Mouse (Mus musculus) monocyte, adult 5-6 weeks (primary cell): ENCODE measurements at regions not wholly inside any gene's neighbourhood (a gene's known extent, or its start where the extent isn't known, plus 50 kb on each side); places are given as distances from the start of the nearest gene placed in this dataset.

Experiments
- ATAC-seq: fragments of 153-309, 156-312 bp; replicated peaks from 2 replicates; pipeline ENCODE4 v1.8.0; 2017; ENCODE audit warnings: mild to moderate bottlenecking; ENCODE audit not compliant: low TSS enrichment, insufficient number of reproducible peaks, severe bottlenecking, poor library complexity, low FRiP score

DNA sequence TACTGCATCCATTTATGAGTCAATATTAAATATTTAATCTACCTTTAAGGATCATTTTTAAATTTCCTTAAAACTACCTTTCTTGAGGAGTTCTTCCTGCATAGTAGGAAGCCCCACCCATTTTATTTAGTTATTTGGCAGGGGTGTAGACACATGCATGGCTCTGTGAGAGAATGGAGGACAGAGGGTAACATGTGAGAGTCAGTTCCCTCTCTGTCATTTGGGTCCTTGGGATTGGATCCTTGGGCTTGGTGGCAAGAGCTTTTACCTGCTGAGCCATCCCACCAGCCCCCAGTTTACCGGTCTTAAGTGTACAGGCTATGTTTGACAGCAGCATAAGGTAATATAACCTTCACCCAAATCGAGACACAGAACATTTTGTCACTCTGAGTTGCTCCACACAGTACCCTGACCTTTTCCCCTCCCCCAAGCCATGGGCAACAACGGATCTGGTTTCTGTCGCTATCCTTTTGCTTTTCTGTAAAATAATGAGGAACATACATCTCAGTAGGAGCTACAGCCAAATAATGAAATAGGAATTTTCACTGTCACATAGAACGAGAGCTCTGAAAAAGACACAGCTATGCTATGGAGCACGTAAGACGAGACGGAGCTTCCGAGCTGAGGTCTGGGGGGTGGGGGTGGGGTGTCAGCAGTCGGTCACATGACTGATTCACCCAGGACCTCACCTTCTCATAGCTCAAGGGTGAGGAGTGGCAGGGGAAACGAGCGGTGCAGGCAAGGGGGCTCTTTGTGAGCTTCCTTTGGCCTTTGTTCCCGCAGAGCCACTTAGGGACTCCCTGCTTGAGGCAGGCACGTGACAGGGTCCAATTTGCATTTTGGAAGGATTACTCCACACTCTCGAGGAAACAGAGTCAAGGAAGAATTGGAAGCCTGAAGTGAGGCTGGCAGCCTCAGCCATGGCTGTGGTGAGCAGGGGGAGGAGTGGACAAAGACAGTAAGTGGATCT is 159.2 kb downstream of the Qrsl1 start:
- ATAC-seq: no peak

GRCm38 (mm10) chr10:43743188-43744120 is 158.1 kb downstream of the Qrsl1 start:
- ATAC-seq: no peak

DNA sequence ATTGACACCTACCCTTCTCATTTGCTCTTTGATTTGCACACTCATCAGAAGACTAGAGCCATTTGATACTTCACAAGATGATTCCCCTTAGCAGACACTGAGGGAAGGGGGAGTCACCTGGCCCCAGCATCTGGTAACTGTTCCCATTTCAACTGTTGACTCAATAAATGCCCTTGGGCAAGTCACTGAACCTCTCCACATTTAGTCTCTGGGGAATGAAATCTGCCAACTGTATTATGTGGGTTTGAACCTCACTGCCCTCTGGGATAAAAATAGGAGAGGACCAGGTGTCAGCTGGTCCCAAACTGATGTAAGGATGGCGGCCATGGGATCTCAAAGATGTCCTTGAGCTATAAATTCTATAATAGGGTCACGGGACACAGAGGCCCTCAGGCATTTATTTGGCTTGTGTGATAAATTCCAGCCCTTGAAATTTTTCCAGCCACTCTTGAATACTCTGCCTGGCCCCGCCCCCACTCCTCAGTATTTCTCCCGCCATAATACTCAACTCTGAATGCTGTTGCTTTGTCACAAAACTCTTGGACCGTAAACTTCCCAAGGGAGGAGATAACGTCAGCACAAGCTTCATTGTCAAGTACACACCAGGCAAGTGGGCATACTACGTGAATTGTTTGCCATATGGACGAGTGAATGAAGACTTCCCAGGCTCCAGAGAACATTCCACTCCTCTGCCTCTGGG is 155.5 kb downstream of the Qrsl1 start:
- no peak for ATAC-seq

GRCm38 (mm10) chr10:43746631-43747001 is 154.9 kb downstream of the Qrsl1 start:
- no peak for ATAC-seq

DNA sequence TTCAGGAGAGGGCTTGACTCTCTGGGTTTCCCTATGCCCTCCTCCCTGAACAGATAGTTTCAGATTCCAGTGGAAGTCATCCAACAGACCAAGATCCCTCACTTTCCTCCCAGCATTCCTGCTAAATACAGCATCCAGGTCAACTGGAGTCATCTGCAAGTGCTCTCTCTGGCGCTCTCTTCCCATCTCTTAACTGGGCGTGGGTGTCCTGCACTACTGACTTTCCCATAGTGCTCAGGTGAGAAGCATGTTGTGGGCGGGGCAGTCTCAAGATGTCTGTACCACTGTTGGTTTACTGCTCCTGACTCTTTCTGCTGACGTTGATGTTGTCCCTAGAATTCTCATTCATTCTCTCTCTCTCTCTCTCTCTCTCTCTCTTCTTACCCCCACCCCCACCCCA is 154.0 kb downstream of the Qrsl1 start:
- no peak for ATAC-seq

DNA sequence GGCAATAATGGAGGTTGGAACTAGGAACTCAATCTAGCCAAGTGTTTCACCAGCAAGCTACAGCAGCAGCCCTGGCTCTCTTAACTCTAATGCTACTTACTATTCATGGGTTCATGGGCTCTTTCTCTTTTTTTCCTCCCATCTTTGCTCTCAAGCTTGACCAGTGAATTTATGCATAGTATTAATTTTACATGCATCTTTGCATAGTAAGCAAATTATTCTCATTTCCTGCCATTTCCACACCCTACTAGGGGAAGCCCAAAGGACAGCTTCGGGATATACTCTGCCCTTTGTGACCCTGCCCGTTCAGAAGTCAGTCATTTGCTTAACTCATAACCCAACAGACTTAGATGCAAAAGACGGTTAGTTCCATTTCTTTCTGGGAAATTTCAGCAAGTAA is 153.2 kb downstream of the Qrsl1 start:
- no peak for ATAC-seq

- no peak for ATAC-seq
Measured at GRCm38 (mm10) chr10:43749496-43750110, 151.9 kb downstream of the Qrsl1 start.

GRCm38 (mm10) chr10:43750401-43750800 is 151.1 kb downstream of the Qrsl1 start:
- no peak for ATAC-seq

GRCm38 (mm10) chr10:43750854-43751253 is 150.7 kb downstream of the Qrsl1 start:
- no peak for ATAC-seq

DNA sequence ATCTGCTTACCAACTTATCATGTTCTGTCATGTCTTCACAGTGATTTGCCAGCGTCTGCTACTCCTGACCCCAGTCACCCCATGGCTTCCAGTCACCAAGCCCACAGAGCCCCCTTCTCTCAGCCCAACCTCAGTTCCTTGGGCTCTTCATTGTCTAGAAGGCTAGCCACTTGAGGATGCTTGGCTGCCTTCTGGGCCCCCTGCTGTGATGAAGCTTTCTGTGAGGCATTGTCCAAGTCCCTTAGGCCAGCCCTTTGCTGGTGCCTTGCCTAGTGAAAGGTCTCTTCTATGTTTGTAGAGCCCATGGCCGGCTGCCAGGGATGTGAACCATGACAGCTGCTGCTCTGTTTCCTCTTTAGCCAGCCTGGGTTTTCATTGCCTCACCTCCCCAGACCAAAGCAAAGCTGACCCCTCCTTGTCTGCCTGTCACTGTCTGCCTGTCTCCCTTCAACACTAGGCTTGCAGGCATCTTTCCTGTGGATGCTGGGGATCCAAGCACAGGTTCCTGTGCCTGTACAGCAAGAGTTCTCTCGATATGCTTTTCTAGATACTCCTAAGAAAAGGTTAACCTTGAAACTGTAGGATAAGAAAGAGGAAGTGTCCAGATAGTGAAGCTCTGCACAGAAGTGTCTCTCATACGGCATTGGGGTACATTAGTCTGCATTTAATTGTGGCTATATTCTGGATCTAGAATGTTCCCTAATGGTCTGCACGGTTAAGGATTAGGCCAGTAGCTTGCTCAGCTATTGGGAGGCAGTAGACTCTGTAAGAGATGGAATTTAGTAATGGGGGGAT is 149.5 kb downstream of the Qrsl1 start:
- peak; percentile 91 for ATAC-seq

DNA sequence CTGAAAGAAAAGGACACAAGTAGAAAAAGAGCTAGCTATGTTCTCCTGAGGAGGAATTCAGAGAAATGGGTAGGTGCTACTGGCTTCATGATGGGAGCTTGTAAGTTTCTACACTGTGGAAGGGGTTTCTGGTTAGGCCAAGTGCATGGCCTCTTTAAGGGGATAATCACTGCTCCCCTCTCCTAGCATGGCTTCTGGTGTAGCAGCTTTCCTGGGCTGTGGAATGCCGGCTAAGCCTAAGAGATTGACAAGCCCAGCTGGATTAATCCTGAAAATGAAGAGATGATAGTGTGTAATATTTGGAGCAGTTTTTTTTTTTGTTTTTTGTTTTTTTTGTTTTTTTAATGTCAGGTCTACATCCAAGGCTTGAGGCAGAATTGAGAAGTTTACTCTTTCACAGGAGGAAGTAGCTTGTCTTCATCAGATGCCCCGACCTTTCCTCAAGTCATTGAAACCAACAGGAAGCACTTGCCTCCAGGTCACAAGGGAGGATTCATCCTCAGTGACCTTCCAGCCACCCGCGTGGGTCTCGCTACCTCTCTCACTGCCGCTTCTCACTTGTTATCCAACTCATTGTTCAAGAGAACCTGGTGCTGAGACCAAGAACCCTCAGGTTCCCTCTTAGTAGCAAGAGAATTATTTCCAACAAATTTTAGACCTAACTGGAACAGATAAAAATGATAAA is 144.5 kb downstream of the Qrsl1 start:
- ATAC-seq: peak; percentile 55; the same call in 1 of the 2 replicates

- 0 out of 2 replicates have a peak, but pooled peaks have one; percentile 52 for ATAC-seq
Measured at GRCm38 (mm10) chr10:43758124-43759025, 143.2 kb downstream of the Qrsl1 start.

GRCm38 (mm10) chr10:43759186-43759905 is 142.2 kb downstream of the Qrsl1 start:
- no peak for ATAC-seq

DNA sequence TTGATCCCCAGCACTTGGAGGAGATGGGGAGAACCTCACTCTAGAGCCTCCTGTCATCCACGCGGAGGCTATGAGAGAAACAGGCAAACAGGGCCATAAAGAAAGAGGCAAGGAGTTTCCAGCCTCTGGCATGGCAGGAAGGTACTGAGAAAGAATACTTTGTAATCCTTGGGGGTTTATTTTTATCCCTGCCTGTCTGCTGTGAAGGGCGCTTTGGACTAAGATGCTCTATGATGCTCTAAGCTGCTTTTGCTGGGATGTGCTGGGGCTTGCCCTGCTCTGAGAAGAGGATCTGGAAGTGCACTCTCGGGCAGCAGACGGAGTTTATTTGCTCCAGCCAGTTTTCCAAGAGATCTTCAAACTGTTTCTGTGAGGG is 141.7 kb downstream of the Qrsl1 start:
- ATAC-seq: no peak

DNA sequence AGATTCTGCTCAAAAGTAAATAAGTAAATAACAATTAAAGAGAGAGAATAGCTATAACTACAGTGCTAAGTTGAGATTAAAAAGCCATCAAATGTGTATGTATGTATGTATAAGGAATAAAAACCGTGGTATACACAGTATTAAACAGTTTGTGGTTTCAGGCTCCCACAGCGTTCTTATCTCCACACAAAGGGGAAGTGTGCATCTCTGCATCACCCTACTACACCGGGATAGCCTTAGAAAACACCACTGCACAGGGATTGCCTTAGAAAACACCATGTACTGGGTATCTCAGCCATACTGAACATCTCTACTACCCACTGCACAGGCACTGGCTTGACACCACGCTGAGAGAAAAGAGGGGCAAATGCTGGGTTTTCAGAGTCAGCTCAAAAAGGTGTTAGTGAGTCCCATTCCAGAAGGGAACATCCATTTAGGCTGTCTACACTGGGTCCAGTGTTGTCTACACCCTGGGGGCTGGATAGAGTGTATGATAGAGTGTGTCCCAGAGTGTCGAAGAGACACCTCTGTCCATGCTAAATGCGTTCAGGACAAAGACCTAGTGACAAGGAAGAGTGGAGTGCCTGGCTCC is 139.5 kb downstream of the Qrsl1 start:
- no peak; the same call in 1 of the 2 replicates for ATAC-seq
